Mouse (Mus musculus): ENCODE data around the gene Cblc. TPM values are rescaled to one million over a fixed set of nuclear protein-coding genes. Genes with fewer than 3 reads are reported as not detected.
"Not testable (repeated sequence)": the region's sequence is repeated elsewhere in the genome, so short reads cannot be mapped to it uniquely, and the experiment has no call there.

Gene Cblc
- polyA plus RNA-seq, 1 experiment from 2014 or later: 18.4 TPM

GRCm38 (mm10) chr7:19802995-19803394 lies 6.4 kb upstream of the Cblc start:
- Histone ChIP-seq H3K4me2 (replicated peaks; ENCODE audit: low read depth, low read length) (no peak overlapping the region), H3K27ac (ENCODE audit: low read length) (no peak overlapping the region), H3K36me3 (ENCODE audit: insufficient read depth, low read length) (no peaks in the 10 kb centered on the region), H3K4me1 (ENCODE audit: insufficient read depth, low read depth, low read length) (no peaks in the 10 kb centered on the region), H3K9me3 (ENCODE audit: low read length) (no peaks in the 10 kb centered on the region), H3K9ac (replicated peaks; ENCODE audit: low read depth) (no peak overlapping the region), H3K4me3 (ENCODE audit: low read depth, low read length) (no peak overlapping the region), H3K27me3 (replicated peaks; ENCODE audit: insufficient read depth, low read length) (no peaks in the 10 kb centered on the region)
- TF ChIP-seq EP300 (IDR thresholded peaks at IDR 0.05): no peak
- peak; percentile 95 for TF ChIP-seq CTCF (IDR thresholded peaks at IDR 0.05)
- WGBS: 18% methylated on average over 6 of the region's 7 CpGs
- 0 out of 2 replicates have a peak, but pooled peaks have one; percentile 19 for ATAC-seq
- DNase-seq (ENCODE audit: low spot score): peak; percentile 73

GRCm38 (mm10) chr7:19800764-19801163 lies 4.2 kb upstream of the Cblc start:
- Histone ChIP-seq H3K27me3 (replicated peaks; ENCODE audit: insufficient read depth, low read length) (peaks cover 4% of the 10 kb centered on the region; the same call in 1 of the 2 replicates), H3K4me1 (ENCODE audit: insufficient read depth, low read depth, low read length) (no peaks in the 10 kb centered on the region), H3K27ac (ENCODE audit: low read length) (no peak overlapping the region), H3K36me3 (ENCODE audit: insufficient read depth, low read length) (no peaks in the 10 kb centered on the region), H3K9me3 (ENCODE audit: low read length) (no peaks in the 10 kb centered on the region), H3K4me3 (ENCODE audit: low read depth, low read length) (no peak overlapping the region), H3K4me2 (replicated peaks; ENCODE audit: low read depth, low read length) (no peak overlapping the region), H3K9ac (replicated peaks; ENCODE audit: low read depth) (no peak overlapping the region)
- TF ChIP-seq CTCF (IDR thresholded peaks at IDR 0.05) (peak; percentile 87), EP300 (IDR thresholded peaks at IDR 0.05) (no peak)
- no peak for ATAC-seq
- DNase-seq (ENCODE audit: low spot score): peak; percentile 76
- WGBS: 32% methylated on average over 2 of the region's 2 CpGs

- Histone ChIP-seq H3K27ac (ENCODE audit: low read length) (peak overlapping the region; percentile 86), H3K36me3 (ENCODE audit: insufficient read depth, low read length) (no peaks in the 10 kb centered on the region), H3K27me3 (replicated peaks; ENCODE audit: insufficient read depth, low read length) (peaks cover 4% of the 10 kb centered on the region; the same call in 1 of the 2 replicates), H3K9ac (replicated peaks; ENCODE audit: low read depth) (peak overlapping the region; percentile 41; the same call in 1 of the 2 replicates), H3K4me1 (ENCODE audit: insufficient read depth, low read depth, low read length) (no peaks in the 10 kb centered on the region), H3K4me3 (ENCODE audit: low read depth, low read length) (peak overlapping the region; percentile 40), H3K9me3 (ENCODE audit: low read length) (no peaks in the 10 kb centered on the region), H3K4me2 (replicated peaks; ENCODE audit: low read depth, low read length) (peak overlapping the region; percentile 66)
- TF ChIP-seq EP300 (IDR thresholded peaks at IDR 0.05) (no peak), CTCF (IDR thresholded peaks at IDR 0.05) (no peak)
- no peak for ATAC-seq
- WGBS: 7% methylated on average over 16 of the region's 18 CpGs
- DNase-seq (ENCODE audit: low spot score): no peak
Observed at GRCm38 (mm10) chr7:19796254-19796653, 355 bp downstream of the Cblc start.

- H3K27ac ChIP-seq (ENCODE audit: low read length): no peak overlapping the region
- H3K36me3 ChIP-seq (ENCODE audit: insufficient read depth, low read length): no peaks in the 10 kb centered on the region
- TF ChIP-seq CTCF (IDR thresholded peaks at IDR 0.05) (no peak), EP300 (IDR thresholded peaks at IDR 0.05) (no peak)
- DNase-seq (ENCODE audit: low spot score) (no peak), ATAC-seq (no peak)
- peaks cover 4% of the 10 kb centered on the region; the same call in 1 of the 2 replicates for H3K27me3 ChIP-seq (replicated peaks; ENCODE audit: insufficient read depth, low read length)
- H3K4me2 ChIP-seq (replicated peaks; ENCODE audit: low read depth, low read length): no peak overlapping the region
- no peak overlapping the region for H3K9ac ChIP-seq (replicated peaks; ENCODE audit: low read depth)
- H3K9me3 ChIP-seq (ENCODE audit: low read length): no peaks in the 10 kb centered on the region
- 63% methylated on average over 2 of the region's 2 CpGs for WGBS
- no peaks in the 10 kb centered on the region for H3K4me1 ChIP-seq (ENCODE audit: insufficient read depth, low read depth, low read length)
- no peak overlapping the region for H3K4me3 ChIP-seq (ENCODE audit: low read depth, low read length)
Observed at GRCm38 (mm10) chr7:19795236-19795635, 1.4 kb downstream of the Cblc start.

GRCm38 (mm10) chr7:19792701-19793630 lies 3.6 kb downstream of the Cblc start:
- H3K4me2 ChIP-seq (replicated peaks; ENCODE audit: low read depth, low read length): no peak overlapping the region
- no peaks in the 10 kb centered on the region for H3K9me3 ChIP-seq (ENCODE audit: low read length)
- H3K27ac ChIP-seq (ENCODE audit: low read length): no peak overlapping the region
- peaks cover 4% of the 10 kb centered on the region; the same call in 1 of the 2 replicates for H3K27me3 ChIP-seq (replicated peaks; ENCODE audit: insufficient read depth, low read length)
- H3K4me3 ChIP-seq (ENCODE audit: low read depth, low read length): no peak overlapping the region
- no peak for TF ChIP-seq CTCF (IDR thresholded peaks at IDR 0.05)
- TF ChIP-seq EP300 (IDR thresholded peaks at IDR 0.05): no peak
- ATAC-seq (no peak), DNase-seq (ENCODE audit: low spot score) (no peak)
- H3K4me1 ChIP-seq (ENCODE audit: insufficient read depth, low read depth, low read length): no peaks in the 10 kb centered on the region
- H3K36me3 ChIP-seq (ENCODE audit: insufficient read depth, low read length): no peaks in the 10 kb centered on the region
- WGBS: 69% methylated on average over 19 of the region's 19 CpGs
- no peak overlapping the region for H3K9ac ChIP-seq (replicated peaks; ENCODE audit: low read depth)

- WGBS: 86% methylated on average over 2 of the region's 2 CpGs
- not testable (repeated sequence) for H3K4me2 ChIP-seq (replicated peaks; ENCODE audit: low read depth, low read length); H3K27me3 ChIP-seq (replicated peaks; ENCODE audit: insufficient read depth, low read length); H3K9ac ChIP-seq (replicated peaks; ENCODE audit: low read depth); H3K27ac ChIP-seq (ENCODE audit: low read length); DNase-seq (ENCODE audit: low spot score); H3K4me1 ChIP-seq (ENCODE audit: insufficient read depth, low read depth, low read length); H3K9me3 ChIP-seq (ENCODE audit: low read length); ATAC-seq; H3K4me3 ChIP-seq (ENCODE audit: low read depth, low read length); H3K36me3 ChIP-seq (ENCODE audit: insufficient read depth, low read length)
Observed at GRCm38 (mm10) chr7:19791504-19791903, 5.1 kb downstream of the Cblc start.

Measured in lung, postnatal 0 days (tissue).